Mouse (Mus musculus) liver, adult 2 months (tissue): ENCODE data around the gene Atp6v1fnb.

Experiments
- CTCF ChIP-seq: fragments of 200-500 bp; IDR thresholded peaks from 2 replicates; pipeline ENCODE4 v1.5.1; 2011; ENCODE audit warnings: low read depth, low read length, control low read depth
- POLR2A ChIP-seq: fragments of 200-500 bp; IDR thresholded peaks from 2 replicates; pipeline ENCODE4 v1.6.1; 2011; ENCODE audit warnings: low read length, control low read depth; ENCODE audit not compliant: insufficient read depth; ENCODE audit errors: extremely low read depth

GRCm38 (mm10) chr6:29433038-29433803 is 38.0 kb upstream of the Atp6v1fnb start, which contains the start of gene Flnc:
- TF ChIP-seq CTCF (no peak), POLR2A (no peak)
